Mouse (Mus musculus) left cerebral cortex, postnatal 14 days (tissue): Measurements from ENCODE around the gene Fermt2. TPM values are rescaled to one million over a fixed set of nuclear protein-coding genes. Genes with fewer than 3 reads are reported as not detected.
"Not testable (repeated sequence)": the region's sequence is repeated elsewhere in the genome, so short reads cannot be mapped to it uniquely, and the experiment has no call there.

ENCODE experiments used
- DNase-seq, 2 experiments: peaks; one replicate each; pipeline ENCODE4 v3.0.0; 2021 to 2022; ENCODE audit warnings: low spot score in 2 of 2, mixed read lengths in 1 of 2
- intact Hi-C: fragments of 180-260 bp; cut with DNase I; formaldehyde crosslinking; loops from one replicate; pipeline ENCODE4 v1.15.1; 2025
- total RNA-seq, 2 experiments: library from RNA; stranded (reverse); gene quantifications; 2 replicates each; pipeline ENCODE4 v1.2.3; 2021

The Fermt2 gene
- total RNA-seq, 2 experiments from 2014 or later = 100 to 114 TPM

GRCm38 (mm10) chr14:45530364-45531345, 737 bp upstream of the Fermt2 start:
- no peak for DNase-seq
- intact Hi-C loops = no loop called here

- no peak for DNase-seq
- intact Hi-C loops = loop anchor here (5.0 kb wide), 1 partner anchor 67 kb away; no protein-coding TSS in a partner anchor
Measured at GRCm38 (mm10) chr14:45528861-45529260, 1.1 kb downstream of the Fermt2 start.

DNA sequence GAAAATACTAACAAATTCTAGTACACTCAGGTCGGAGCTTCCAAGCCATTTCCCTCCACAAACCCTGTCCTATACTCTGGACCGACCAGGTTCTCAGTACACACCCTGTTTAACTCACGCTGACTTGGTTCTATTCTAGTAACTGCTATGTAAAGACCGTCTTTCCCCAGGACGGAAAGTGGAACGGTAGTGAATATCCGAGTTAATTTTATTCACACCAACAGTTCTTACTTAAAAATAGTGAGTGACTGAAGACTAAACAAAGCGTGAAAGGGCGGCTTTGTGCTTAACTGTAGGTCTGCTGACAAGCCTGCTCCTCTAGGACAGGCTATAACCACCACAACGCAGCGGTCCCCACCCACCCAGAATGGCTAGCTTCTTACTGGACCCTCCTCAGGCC, 14.1 kb downstream of the Fermt2 start:
- intact Hi-C loops = no loop called here
- no peak for DNase-seq

DNA sequence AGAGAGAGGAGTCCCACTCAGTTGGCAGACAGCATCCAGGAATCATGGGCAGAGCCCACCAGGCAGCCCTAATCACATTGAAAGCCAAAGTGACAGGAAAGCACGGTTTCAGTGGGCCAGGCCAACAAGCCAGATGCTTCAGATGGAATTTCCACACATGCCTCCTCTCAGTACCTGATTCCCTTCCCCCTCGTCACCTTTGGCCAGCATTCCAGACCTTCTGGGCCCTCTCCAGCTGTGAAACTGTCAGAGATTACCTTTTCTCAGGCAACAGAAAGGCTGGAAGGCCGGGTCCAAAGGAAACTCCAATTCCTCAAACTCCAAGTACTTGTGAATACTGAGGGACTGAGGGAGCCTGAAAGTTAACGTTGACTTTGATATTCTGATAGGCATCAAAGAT, 19.1 kb downstream of the Fermt2 start:
- DNase-seq = no peak
- intact Hi-C loops = no loop called here

DNA sequence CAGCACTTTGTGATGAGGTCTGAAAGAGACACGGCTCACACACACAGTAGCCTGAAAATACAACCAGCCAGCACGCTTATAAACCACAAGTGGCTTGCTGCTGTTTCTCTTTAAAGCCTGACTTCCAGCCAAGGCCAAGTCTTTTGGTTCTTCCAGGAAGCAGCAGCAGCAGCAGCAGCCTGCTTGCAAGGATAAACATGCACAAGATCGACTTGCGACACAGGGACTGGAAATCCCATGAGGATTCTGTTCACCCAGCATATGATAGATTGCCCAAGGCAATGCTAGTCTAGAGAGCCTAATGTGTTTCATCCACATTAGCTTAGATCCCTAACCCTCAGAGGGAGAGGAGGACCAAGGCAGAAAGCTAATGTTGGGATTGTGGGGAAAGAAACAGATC, 22.0 kb downstream of the Fermt2 start:
- DNase-seq = no peak
- intact Hi-C loops = no loop called here

DNA sequence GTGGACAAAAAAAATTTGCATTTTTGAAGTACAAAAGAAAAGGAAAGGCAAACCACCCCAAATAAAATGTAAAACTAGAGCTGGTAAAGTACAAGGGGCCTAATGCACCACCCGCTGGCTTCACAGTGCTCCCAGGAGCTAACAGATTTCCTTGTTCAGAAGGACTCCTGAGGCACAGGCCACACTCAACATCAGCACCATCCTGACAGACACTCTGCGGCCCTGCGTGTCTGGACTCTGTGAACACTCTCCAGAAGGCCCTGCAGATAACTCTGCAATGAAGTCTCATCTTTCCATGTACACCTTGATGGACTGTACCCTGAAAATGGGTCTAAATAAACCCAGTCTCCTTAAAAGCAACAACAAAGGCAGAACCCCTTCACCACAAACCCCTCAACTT, 22.5 kb downstream of the Fermt2 start:
- intact Hi-C loops = no loop called here

GRCm38 (mm10) chr14:45507032-45507431, 22.9 kb downstream of the Fermt2 start:
- DNase-seq = peak; percentile 37 to 49
- intact Hi-C loops = no loop called here

More for the DNA sequence above, 22.5 kb downstream of the Fermt2 start:
- no peak for DNase-seq

DNA sequence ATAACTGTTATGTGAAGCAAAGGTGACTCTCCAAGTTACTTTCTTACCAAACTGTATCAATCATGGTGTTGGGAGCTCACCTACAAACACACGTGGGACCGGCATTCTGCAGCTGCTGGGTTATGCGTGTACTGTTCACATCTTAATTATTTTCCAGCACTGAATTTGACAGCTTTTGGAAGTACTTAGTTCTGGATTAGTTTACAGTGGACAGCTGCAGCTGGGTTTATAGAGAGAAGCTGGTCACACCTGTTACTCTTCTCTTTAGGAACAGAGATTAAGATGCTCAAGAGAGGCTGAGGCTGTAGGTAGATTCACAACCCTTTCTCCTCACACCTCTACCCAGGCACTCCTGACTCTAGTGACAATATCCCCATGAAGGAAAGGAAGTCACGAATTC, 23.8 kb downstream of the Fermt2 start:
- intact Hi-C loops = no loop called here
- no peak for DNase-seq

GRCm38 (mm10) chr14:45504422-45505113, 25.4 kb downstream of the Fermt2 start:
- intact Hi-C loops = no loop called here
- DNase-seq = no peak

GRCm38 (mm10) chr14:45503934-45504333, 26.0 kb downstream of the Fermt2 start:
- intact Hi-C loops = no loop called here
- DNase-seq = no peak

- intact Hi-C loops = no loop called here
- no peak for DNase-seq
Measured at GRCm38 (mm10) chr14:45500052-45500451, 29.9 kb downstream of the Fermt2 start.

DNA sequence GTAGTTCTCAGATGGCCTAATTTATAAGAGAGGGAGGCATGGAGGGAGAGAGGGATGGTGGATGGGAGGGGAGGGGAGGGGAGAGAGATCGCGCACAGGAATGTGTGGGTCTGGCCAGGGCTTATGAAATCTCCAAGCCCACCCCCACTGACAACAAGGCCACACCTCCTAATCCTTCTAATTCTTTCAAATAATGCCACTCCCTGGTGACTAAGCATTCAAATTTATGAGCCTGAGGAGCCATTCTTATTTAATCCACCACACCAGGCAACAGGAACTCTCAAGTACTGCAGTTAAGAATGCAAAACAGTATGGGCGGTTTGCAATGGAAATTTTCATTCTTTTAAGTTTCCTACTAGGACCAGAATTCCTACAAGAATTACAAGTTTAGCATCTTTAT, 32.8 kb downstream of the Fermt2 start:
- no peak for DNase-seq
- intact Hi-C loops = no loop called here

- DNase-seq, intact Hi-C loops: not testable (repeated sequence)
Measured at GRCm38 (mm10) chr14:45495810-45496209, 34.1 kb downstream of the Fermt2 start.

GRCm38 (mm10) chr14:45493891-45494290, 36.0 kb downstream of the Fermt2 start:
- intact Hi-C loops = no loop called here
- no peak for DNase-seq

- DNase-seq = peak in 1 of 2 experiments; percentile 25
- intact Hi-C loops = no loop called here
Measured at GRCm38 (mm10) chr14:45492668-45493067, 37.2 kb downstream of the Fermt2 start.

DNA sequence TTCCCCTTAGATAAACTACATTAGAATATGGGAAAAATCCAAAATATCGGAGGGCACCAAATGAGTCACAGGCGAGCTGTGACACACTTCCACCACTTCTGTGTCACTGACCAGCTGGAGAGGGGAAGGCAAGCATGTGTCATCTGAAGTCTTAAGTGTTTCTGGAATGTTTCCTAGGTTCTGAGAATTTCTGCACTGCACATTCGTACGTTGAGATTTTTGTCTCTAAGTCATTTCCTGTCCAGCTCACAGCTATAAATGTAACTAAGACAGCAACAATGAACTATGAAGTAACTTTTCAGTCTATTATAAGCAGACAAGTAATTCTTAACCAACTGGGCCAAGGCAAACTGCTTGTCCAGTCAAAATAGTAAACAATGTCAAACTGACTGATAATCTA, 37.9 kb downstream of the Fermt2 start:
- intact Hi-C loops = no loop called here
- peak in 1 of 2 experiments; percentile 19 for DNase-seq

- intact Hi-C loops, DNase-seq: not testable (repeated sequence)
Measured at GRCm38 (mm10) chr14:45487201-45487600, 42.7 kb downstream of the Fermt2 start.

GRCm38 (mm10) chr14:45483361-45483760, 46.6 kb downstream of the Fermt2 start:
- intact Hi-C loops, DNase-seq: not testable (repeated sequence)

- intact Hi-C loops = no loop called here
- no peak for DNase-seq
Measured at GRCm38 (mm10) chr14:45478977-45479806, 50.7 kb downstream of the Fermt2 start.

DNA sequence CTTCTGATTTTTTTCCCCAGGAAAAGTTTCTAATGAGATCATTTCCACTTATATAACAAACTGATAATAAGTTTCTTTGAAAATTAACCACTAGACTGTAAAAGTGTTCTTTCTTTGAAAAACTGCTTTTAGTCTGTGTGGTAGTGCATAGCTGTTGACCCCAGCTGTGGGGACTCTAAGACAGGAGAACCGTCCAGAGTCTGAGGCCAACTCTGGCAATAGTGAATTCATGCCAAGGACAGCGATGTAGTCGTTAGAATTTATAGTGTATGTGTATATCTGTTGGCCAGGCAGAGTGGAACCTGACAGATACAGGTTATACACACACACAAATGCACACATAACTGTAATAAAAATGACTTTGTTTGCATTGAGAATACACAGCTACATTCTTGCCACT, 51.4 kb downstream of the Fermt2 start:
- DNase-seq = no peak
- intact Hi-C loops = no loop called here
